Mouse (Mus musculus): Measurements from ENCODE around the gene Smim23.

DNA sequence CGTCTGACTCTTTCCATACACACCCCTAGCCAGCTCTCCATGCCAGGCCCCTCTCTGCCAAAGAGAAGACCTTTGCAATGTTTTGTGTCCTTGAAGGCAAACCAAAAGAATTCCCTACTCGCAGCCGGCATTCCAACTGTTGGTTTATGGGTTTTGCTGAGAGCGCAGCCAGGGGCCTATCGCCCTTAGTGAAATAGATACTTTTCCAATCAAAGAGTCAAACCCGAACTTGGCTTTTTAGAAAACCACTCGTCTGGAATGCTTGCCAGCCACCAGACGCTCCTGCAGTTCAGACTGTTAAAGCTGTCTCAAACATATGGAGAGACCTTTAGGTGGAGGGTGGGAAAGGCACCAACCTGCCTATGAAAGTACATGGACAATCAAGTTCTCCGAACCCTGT lies 15.9 kb upstream of the Smim23 start:
- TF ChIP-seq POLR2A (IDR thresholded peaks at IDR 0.05; ENCODE audit: low read depth, low read length) (no peak), CTCF (conservative IDR thresholded peaks at IDR 0.05; ENCODE audit: insufficient read depth, insufficient read length, low read depth, low read length) (no peak)
